Mouse (Mus musculus) limb, embryonic 12.5 days (tissue): ENCODE data around the gene Gm37240. TPM values are rescaled to one million over a fixed set of nuclear protein-coding genes. Genes with fewer than 3 reads are reported as not detected.
"Not testable (repeated sequence)": the region's sequence is repeated elsewhere in the genome, so short reads cannot be mapped to it uniquely, and the experiment has no call there.

Source experiments
- ATAC-seq: fragments of 200-750 bp; cut with Nextera tagmentation; 2 replicates; pipeline ENCODE4 v1.8.0; 2017; ENCODE audit warnings: low read depth, moderate TSS enrichment; ENCODE audit not compliant: insufficient number of reproducible peaks, insufficient read depth, low FRiP score, low TSS enrichment
- H3K27ac ChIP-seq: fragments of 300-500 bp; sonication (generic); 2 replicates; pipeline ENCODE4 v1.5.1; 2016; ENCODE audit warnings: mild to moderate bottlenecking, moderate library complexity
- H3K27me3 ChIP-seq: fragments of 300-500 bp; sonication (generic); 2 replicates; pipeline ENCODE4 v1.6.1; 2016; ENCODE audit warnings: mild to moderate bottlenecking, moderate library complexity
- H3K36me3 ChIP-seq: fragments of 300-500 bp; sonication (generic); 2 replicates; pipeline ENCODE4 v1.6.1; 2016; ENCODE audit warnings: mild to moderate bottlenecking, moderate library complexity
- H3K4me1 ChIP-seq: fragments of 300-500 bp; sonication (generic); replicated peaks from 2 replicates; pipeline ENCODE4 v1.6.1; 2016
- H3K4me2 ChIP-seq: fragments of 300-500 bp; sonication (generic); 2 replicates; pipeline ENCODE4 v1.6.1; 2016; ENCODE audit warnings: mild to moderate bottlenecking, moderate library complexity
- H3K4me3 ChIP-seq: fragments of 300-500 bp; sonication (generic); replicated peaks from 2 replicates; pipeline ENCODE4 v1.5.1; 2016; ENCODE audit warnings: mild to moderate bottlenecking
- H3K9ac ChIP-seq: fragments of 300-500 bp; sonication (generic); replicated peaks from 2 replicates; pipeline ENCODE4 v1.6.1; 2016; ENCODE audit warnings: mild to moderate bottlenecking, moderate library complexity
- H3K9me3 ChIP-seq: fragments of 300-500 bp; sonication (generic); 2 replicates; pipeline ENCODE4 v1.6.1; 2016; ENCODE audit warnings: mild to moderate bottlenecking, moderate library complexity
- WGBS: fragments of 180-500 bp; shearing (Covaris S2); methylation state at CpG from one replicate; pipeline ENCODE4 v1.1.7; 2016; 5-methylcytosine and 5-hydroxymethylcytosine counted together
- polyA plus RNA-seq: library from polyadenylated mRNA; unstranded; fragments of >200 nt; fragmentation: Nextera tagmentation; extraction: Ambion mirVana; gene quantifications from 2 replicates; pipeline ENCODE4 v1.2.1, GENCODE M21; 2016

Gm37240 gene
- polyA plus RNA-seq, 1 experiment from 2014 or later: 3.4 TPM

- WGBS: 79% methylated on average over 4 of the region's 4 CpGs
- Histone ChIP-seq H3K4me3 (no peak overlapping the region), H3K27ac (no peak overlapping the region), H3K9me3 (no peaks in the 10 kb centered on the region), H3K9ac (no peak overlapping the region), H3K4me2 (no peak overlapping the region), H3K27me3 (no peaks in the 10 kb centered on the region), H3K36me3 (no peaks in the 10 kb centered on the region), H3K4me1 (no peaks in the 10 kb centered on the region)
- no peak for ATAC-seq
These were observed 295.3 kb downstream of the Gm37240 start for GRCm38 (mm10) chr3:85592067-85592466.

GRCm38 (mm10) chr3:85590090-85590754 lies 297.1 kb downstream of the Gm37240 start:
- Histone ChIP-seq H3K4me1 (no peaks in the 10 kb centered on the region), H3K27ac (no peak overlapping the region), H3K9ac (no peak overlapping the region), H3K9me3 (no peaks in the 10 kb centered on the region), H3K27me3 (no peaks in the 10 kb centered on the region), H3K36me3 (no peaks in the 10 kb centered on the region), H3K4me2 (no peak overlapping the region), H3K4me3 (no peak overlapping the region)
- ATAC-seq: no peak
- 90% methylated on average over 3 of the region's 3 CpGs for WGBS

DNA sequence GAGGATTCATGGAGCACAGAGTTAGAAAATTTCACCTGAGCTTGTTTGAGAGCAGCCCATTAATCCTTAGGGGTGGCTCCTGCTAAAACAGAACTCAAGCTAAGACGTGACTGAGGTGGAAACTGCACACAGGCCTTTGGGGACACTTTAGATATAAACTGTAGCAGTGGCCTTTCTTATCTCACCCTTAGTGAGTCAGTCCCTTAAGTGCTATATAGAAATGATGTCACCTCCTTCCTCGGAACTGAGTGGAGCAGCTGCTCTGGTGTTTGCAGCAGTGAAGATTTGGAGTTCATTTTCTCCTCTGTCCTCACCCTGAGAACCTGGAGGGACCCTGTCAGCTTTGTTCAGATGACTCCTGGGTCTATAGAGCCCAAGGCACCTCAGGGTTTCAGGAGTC lies 298.6 kb downstream of the Gm37240 start:
- H3K27me3 ChIP-seq: no peaks in the 10 kb centered on the region

GRCm38 (mm10) chr3:85584966-85585365 lies 302.4 kb downstream of the Gm37240 start:
- WGBS: 91% methylated on average over 4 of the region's 4 CpGs
- ATAC-seq: no peak

More for the DNA sequence above, 298.6 kb downstream of the Gm37240 start:
- H3K4me2 ChIP-seq: no peak overlapping the region
- H3K9me3 ChIP-seq: no peaks in the 10 kb centered on the region
- H3K9ac ChIP-seq: no peak overlapping the region
- no peaks in the 10 kb centered on the region for H3K36me3 ChIP-seq
- H3K4me3 ChIP-seq: no peak overlapping the region
- H3K4me1 ChIP-seq: no peaks in the 10 kb centered on the region
- 65% methylated on average over 2 of the region's 2 CpGs for WGBS
- ATAC-seq: no peak
- H3K27ac ChIP-seq: no peak overlapping the region

GRCm38 (mm10) chr3:85583194-85583593 lies 304.1 kb downstream of the Gm37240 start:
- H3K4me2 ChIP-seq: no peak overlapping the region
- 82% methylated on average over 5 of the region's 5 CpGs for WGBS
- no peak overlapping the region for H3K4me3 ChIP-seq
- no peak for ATAC-seq
- no peaks in the 10 kb centered on the region for H3K36me3 ChIP-seq
- H3K27me3 ChIP-seq: no peaks in the 10 kb centered on the region
- no peaks in the 10 kb centered on the region for H3K4me1 ChIP-seq
- H3K9me3 ChIP-seq: no peaks in the 10 kb centered on the region
- no peak overlapping the region for H3K27ac ChIP-seq
- H3K9ac ChIP-seq: no peak overlapping the region

More at GRCm38 (mm10) chr3:85584966-85585365, 302.4 kb downstream of the Gm37240 start:
- no peak overlapping the region for H3K4me2 ChIP-seq
- no peaks in the 10 kb centered on the region for H3K4me1 ChIP-seq
- no peaks in the 10 kb centered on the region for H3K36me3 ChIP-seq
- H3K4me3 ChIP-seq: no peak overlapping the region
- no peak overlapping the region for H3K9ac ChIP-seq
- H3K27ac ChIP-seq: no peak overlapping the region
- no peaks in the 10 kb centered on the region for H3K9me3 ChIP-seq
- H3K27me3 ChIP-seq: no peaks in the 10 kb centered on the region

GRCm38 (mm10) chr3:85582726-85583125 lies 304.6 kb downstream of the Gm37240 start:
- WGBS: 82% methylated on average over 2 of the region's 2 CpGs
- Histone ChIP-seq H3K9me3 (no peaks in the 10 kb centered on the region), H3K9ac (no peak overlapping the region), H3K27ac (no peak overlapping the region), H3K27me3 (no peaks in the 10 kb centered on the region), H3K4me1 (no peaks in the 10 kb centered on the region), H3K4me2 (no peak overlapping the region), H3K4me3 (no peak overlapping the region), H3K36me3 (no peaks in the 10 kb centered on the region)
- no peak for ATAC-seq

GRCm38 (mm10) chr3:85573864-85574830 lies 313.2 kb downstream of the Gm37240 start, which contains the start of gene Gatb:
Gene Gatb, plus strand, starts transcription at chr3:85574119.
- no peaks in the 10 kb centered on the region for H3K27me3 ChIP-seq
- peak; percentile 99 for ATAC-seq
- 3% methylated on average over 41 of the region's 41 CpGs for WGBS
- peak within 1 kb of the TSS; percentile 61 for H3K9ac ChIP-seq
- H3K4me1 ChIP-seq: no peaks in the 10 kb centered on the region
- peak within 1 kb of the TSS; percentile 62 for H3K4me2 ChIP-seq
- H3K9me3 ChIP-seq: no peaks in the 10 kb centered on the region
- no peaks in the 10 kb centered on the region for H3K36me3 ChIP-seq
- H3K4me3 ChIP-seq: peak within 1 kb of the TSS; percentile 61
- H3K27ac ChIP-seq: peak within 1 kb of the TSS; percentile 50

DNA sequence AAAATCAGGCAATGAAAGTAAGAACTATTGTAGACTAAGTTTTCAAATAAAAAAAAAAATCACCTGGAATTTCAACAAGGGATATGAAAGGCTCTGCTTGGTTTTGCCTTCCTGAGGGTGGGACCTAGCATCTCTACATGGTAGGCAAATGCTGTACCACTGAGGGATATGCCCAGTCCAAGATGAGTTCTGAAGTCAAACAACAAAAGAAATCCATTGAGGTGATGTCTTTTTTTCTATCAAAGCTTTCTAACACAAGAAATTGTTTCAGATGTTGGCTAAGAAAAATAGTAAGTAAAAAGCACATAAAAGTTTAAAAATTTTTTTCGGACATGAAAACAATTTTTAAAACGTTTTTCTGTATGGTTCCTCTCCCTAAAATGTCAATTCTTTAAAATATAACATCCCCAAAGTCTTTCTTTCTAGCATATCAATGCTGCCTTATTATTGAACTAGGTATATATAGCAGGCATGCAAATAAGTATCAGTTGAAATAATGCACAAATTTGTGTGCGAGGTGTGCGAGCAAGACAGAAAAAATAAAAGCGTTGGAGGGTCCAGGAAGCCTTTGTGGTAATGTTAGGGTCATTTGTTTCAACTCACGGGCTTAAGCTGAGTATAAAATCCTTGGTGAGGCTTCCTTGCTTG lies 314.0 kb downstream of the Gm37240 start:
- no peak for ATAC-seq
- 24% methylated on average over 6 of the region's 6 CpGs for WGBS
- H3K27ac ChIP-seq: no peak overlapping the region

DNA sequence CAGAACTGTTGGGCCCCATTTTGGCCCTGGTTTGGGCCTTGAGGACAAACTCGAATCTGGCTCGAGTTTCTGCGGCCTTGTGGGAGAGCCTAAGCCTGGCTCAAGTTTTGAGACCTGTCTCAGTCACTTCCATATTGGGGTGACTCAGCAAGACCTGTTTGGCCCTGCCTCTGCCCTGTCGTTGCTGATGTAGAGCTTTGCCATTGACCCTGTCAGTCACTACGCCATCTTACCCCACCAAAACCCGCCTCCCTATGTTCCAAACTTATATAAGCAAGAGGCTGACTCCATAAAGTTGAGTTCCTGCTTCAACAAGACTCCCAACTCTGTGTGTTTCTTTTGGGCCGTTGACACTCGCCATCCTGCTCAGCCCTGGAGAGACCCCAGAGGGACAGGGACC lies 314.8 kb downstream of the Gm37240 start:
- not testable (repeated sequence) for H3K4me2 ChIP-seq, H3K4me3 ChIP-seq, H3K9me3 ChIP-seq, ATAC-seq, H3K36me3 ChIP-seq, H3K27me3 ChIP-seq, H3K9ac ChIP-seq, H3K27ac ChIP-seq, H3K4me1 ChIP-seq
- WGBS: 90% methylated on average over 8 of the region's 8 CpGs

More for the DNA sequence above, 314.0 kb downstream of the Gm37240 start:
- Histone ChIP-seq H3K36me3 (no peaks in the 10 kb centered on the region), H3K9me3 (no peaks in the 10 kb centered on the region), H3K9ac (no peak overlapping the region), H3K4me2 (peak overlapping the region; percentile 52), H3K4me1 (no peaks in the 10 kb centered on the region), H3K27me3 (no peaks in the 10 kb centered on the region), H3K4me3 (peak overlapping the region; percentile 61)

GRCm38 (mm10) chr3:85571276-85571675 lies 316.0 kb downstream of the Gm37240 start:
- Histone ChIP-seq H3K9me3 (no peaks in the 10 kb centered on the region), H3K9ac (no peak overlapping the region), H3K4me1 (no peaks in the 10 kb centered on the region), H3K4me3 (no peak overlapping the region), H3K4me2 (no peak overlapping the region), H3K27ac (no peak overlapping the region), H3K36me3 (no peaks in the 10 kb centered on the region), H3K27me3 (no peaks in the 10 kb centered on the region)
- WGBS: 69% methylated on average over 2 of the region's 2 CpGs
- ATAC-seq: no peak

DNA sequence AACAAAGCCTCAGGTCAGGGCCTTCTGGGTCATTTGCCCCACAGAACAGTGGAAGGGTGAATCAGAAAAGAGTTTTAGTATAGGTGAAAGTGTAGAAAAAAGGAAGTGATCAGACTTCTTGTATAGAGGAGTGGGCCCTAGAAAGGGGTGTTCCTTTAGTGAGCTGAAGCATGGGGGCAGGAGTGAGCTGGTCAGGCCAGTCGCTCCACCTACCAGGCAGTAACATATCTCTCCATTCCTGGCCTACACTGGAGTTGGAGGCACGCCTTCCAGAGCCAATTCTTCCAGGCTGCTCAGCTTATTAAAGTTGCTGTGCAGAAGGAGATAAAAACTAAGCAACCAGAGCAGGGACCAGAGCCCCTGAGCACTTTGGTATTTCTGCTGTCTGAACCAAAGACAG lies 322.7 kb downstream of the Gm37240 start:
- 54% methylated on average over 2 of the region's 2 CpGs for WGBS
- H3K9me3 ChIP-seq: no peaks in the 10 kb centered on the region

More for the DNA sequence above, 322.7 kb downstream of the Gm37240 start:
- H3K4me1 ChIP-seq: no peaks in the 10 kb centered on the region
- H3K4me3 ChIP-seq: no peak overlapping the region
- no peak overlapping the region for H3K9ac ChIP-seq
- no peaks in the 10 kb centered on the region for H3K27me3 ChIP-seq
- no peaks in the 10 kb centered on the region for H3K36me3 ChIP-seq
- no peak overlapping the region for H3K27ac ChIP-seq
- ATAC-seq: no peak
- no peak overlapping the region for H3K4me2 ChIP-seq
